Mouse (Mus musculus) heart, adult 2 months (tissue): ENCODE data around the gene Hoxa11. TPM values are rescaled to one million over a fixed set of nuclear protein-coding genes. Genes with fewer than 3 reads are reported as not detected.

ENCODE experiments used
- DNase-seq, 2 experiments: peaks; one replicate each; pipeline ENCODE4 v3.0.0; 2021
- H3K27ac ChIP-seq: fragments of 200-600 bp; 2 replicates; pipeline ENCODE4 v1.8.1; 2022
- H3K27me3 ChIP-seq: fragments of 200-500 bp; 2 replicates; pipeline ENCODE4 v1.6.1; 2012; ENCODE audit warnings: mild to moderate bottlenecking, low read length, inconsistent platforms, mixed read lengths; ENCODE audit not compliant: control insufficient read depth, insufficient read depth
- H3K36me3 ChIP-seq: fragments of 200-500 bp; 2 replicates; pipeline ENCODE4 v1.6.1; 2012; ENCODE audit warnings: low read length, inconsistent platforms; ENCODE audit not compliant: control insufficient read depth, insufficient read depth
- H3K4me1 ChIP-seq: fragments of 200-500 bp; 2 replicates; pipeline ENCODE4 v1.6.1; 2011; ENCODE audit warnings: low read length; ENCODE audit not compliant: control insufficient read depth, insufficient read depth
- H3K4me3 ChIP-seq: fragments of 200-600 bp; 2 replicates; pipeline ENCODE4 v1.8.1; 2022
- H3K79me2 ChIP-seq: fragments of 200-500 bp; replicated peaks from 2 replicates; pipeline ENCODE4 v1.6.1; 2012; ENCODE audit warnings: mild to moderate bottlenecking, inconsistent platforms, low read length, moderate library complexity, mixed read lengths; ENCODE audit not compliant: control insufficient read depth, insufficient read depth
- H3K9ac ChIP-seq: fragments of 200-500 bp; 2 replicates; pipeline ENCODE4 v1.6.1; 2012; ENCODE audit warnings: low read depth, mild to moderate bottlenecking, control low read depth, inconsistent platforms, low read length, mixed read lengths
- CTCF ChIP-seq: fragments of 200-600 bp; IDR thresholded peaks from 2 replicates; pipeline ENCODE4 v1.8.1; 2022; ENCODE audit warnings: antibody characterized with exemption, mild to moderate bottlenecking, moderate library complexity
- EP300 ChIP-seq: fragments of 200-500 bp; IDR thresholded peaks from 2 replicates; pipeline ENCODE4 v1.6.1; 2011; ENCODE audit warnings: low read depth, low read length, control low read depth; ENCODE audit not compliant: insufficient read depth
- POLR2A ChIP-seq: fragments of 200-500 bp; IDR thresholded peaks from 2 replicates; pipeline ENCODE4 v1.6.1; 2011; ENCODE audit warnings: mild to moderate bottlenecking, low read depth, low read length, control low read depth; ENCODE audit not compliant: insufficient read depth
- WGBS: fragments of 180-500 bp; shearing (Covaris S2); methylation state at CpG from one replicate; pipeline ENCODE4 v1.1.7; 2018; 5-methylcytosine and 5-hydroxymethylcytosine counted together
- intact Hi-C: fragments of 180-260 bp; cut with DNase I; formaldehyde crosslinking; loops from one replicate; pipeline ENCODE4 v1.15.1; 2025
- polyA plus RNA-seq: library from polyadenylated mRNA; depleted of rRNA; stranded (reverse); fragments of >200 nt; gene quantifications from 2 replicates; pipeline ENCODE4 v1.2.3, GENCODE M21; 2012
- total RNA-seq, 2 experiments: library from RNA; stranded (reverse); gene quantifications; 2 replicates each; pipeline ENCODE4 v1.2.3; 2021

The Hoxa11 gene
- total and polyA plus RNA-seq, 3 experiments, result not detected

GRCm38 (mm10) chr6:52251177-52251879 is 5.7 kb upstream of the Hoxa11 start:
- H3K79me2 ChIP-seq, result no peaks in the 10 kb centered on the region
- H3K9ac ChIP-seq, result no peak overlapping the region
- intact Hi-C loops, result loop anchor here (5.0 kb wide), 1 partner anchor 34 kb away; no protein-coding TSS in a partner anchor
- H3K4me1 ChIP-seq, result no peaks in the 10 kb centered on the region
- 12% methylated on average over 7 of the region's 7 CpGs for WGBS
- DNase-seq, result peak in 1 of 2 experiments; percentile 13
- peaks cover 38% of the 10 kb centered on the region for H3K27me3 ChIP-seq
- no peak overlapping the region for H3K27ac ChIP-seq
- no peak overlapping the region for H3K4me3 ChIP-seq
- no peak for TF ChIP-seq CTCF
- TF ChIP-seq POLR2A, result no peak
- TF ChIP-seq EP300, result no peak
- no peaks in the 10 kb centered on the region for H3K36me3 ChIP-seq

DNA sequence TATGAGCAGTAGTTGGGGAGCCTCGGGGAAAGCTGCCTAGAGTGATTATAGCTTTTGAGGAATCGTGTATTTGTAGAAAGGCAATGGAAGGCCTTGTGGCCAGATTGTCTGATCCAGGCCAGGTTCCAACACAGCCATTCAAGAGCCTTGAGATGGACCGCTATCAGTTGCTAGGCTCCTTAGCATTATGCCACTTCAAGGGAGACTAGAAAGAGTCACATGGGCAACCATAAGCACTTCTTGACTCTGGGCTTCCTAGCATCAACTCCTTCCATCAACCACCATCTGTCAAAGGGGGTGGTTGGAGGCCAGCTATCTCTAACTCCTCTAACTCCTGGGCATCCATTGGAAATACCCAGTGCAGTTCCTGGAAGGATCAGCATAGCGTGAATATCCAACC is 4.2 kb upstream of the Hoxa11 start:
- no peak for TF ChIP-seq POLR2A
- no peak overlapping the region for H3K9ac ChIP-seq
- H3K27me3 ChIP-seq, result peaks cover 48% of the 10 kb centered on the region
- no peak overlapping the region for H3K27ac ChIP-seq
- H3K79me2 ChIP-seq, result no peaks in the 10 kb centered on the region
- intact Hi-C loops, result loop anchor here (5.0 kb wide), 1 partner anchor 33 kb away; no protein-coding TSS in a partner anchor
- no peaks in the 10 kb centered on the region for H3K4me1 ChIP-seq
- H3K36me3 ChIP-seq, result no peaks in the 10 kb centered on the region
- DNase-seq, result peak in 1 of 2 experiments; percentile 13
- H3K4me3 ChIP-seq, result no peak overlapping the region
- WGBS, result 5% methylated on average over 4 of the region's 4 CpGs

- 4% methylated on average over 16 of the region's 16 CpGs for WGBS
- H3K4me1 ChIP-seq, result no peaks in the 10 kb centered on the region
- peaks cover 49% of the 10 kb centered on the region for H3K27me3 ChIP-seq
- intact Hi-C loops, result no loop called here
- no peak overlapping the region for H3K4me3 ChIP-seq
- no peaks in the 10 kb centered on the region for H3K36me3 ChIP-seq
- DNase-seq, result no peak
- no peaks in the 10 kb centered on the region for H3K79me2 ChIP-seq
- TF ChIP-seq EP300, result no peak
- no peak for TF ChIP-seq POLR2A
- no peak for TF ChIP-seq CTCF
- H3K27ac ChIP-seq, result no peak overlapping the region
- H3K9ac ChIP-seq, result no peak overlapping the region
Measured at GRCm38 (mm10) chr6:52249415-52249738, 3.8 kb upstream of the Hoxa11 start.

DNA sequence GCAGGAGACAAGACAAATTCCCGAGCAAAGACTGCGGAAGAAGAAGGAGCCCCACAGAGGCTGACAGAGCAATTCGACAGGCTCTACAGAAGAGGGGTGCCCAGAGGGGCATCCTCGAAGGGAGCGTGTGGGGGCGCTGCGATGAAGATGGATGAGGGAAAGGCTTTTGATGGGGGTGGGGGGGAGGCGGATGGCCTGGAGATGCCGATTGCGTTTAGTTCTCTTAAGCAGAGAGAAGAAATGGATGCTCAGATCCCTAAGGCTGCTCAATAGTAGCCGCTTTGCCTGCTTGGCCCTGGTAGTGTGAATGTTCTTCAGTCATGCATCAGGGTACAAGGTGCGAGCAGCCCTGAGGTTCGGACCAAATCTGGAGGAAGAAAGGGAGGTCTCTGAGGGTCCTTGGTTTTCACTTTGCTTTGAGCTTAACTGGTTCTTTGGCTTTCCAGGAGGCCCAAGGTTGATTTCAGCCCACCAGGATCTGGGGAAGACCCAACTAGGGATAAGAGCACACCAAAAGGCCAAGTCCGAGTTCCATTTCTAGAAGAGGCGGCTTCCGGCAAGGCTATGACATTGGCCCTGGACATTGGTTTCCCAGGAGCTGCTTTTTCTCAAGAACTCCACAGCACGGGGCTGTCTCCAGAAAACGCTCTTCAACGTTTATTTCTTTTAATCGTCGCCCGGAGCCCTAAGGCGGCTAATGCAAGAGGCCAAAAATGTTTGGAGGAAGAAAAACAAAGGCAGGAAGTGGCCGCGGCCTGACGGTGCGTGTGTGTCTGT is 3.2 kb upstream of the Hoxa11 start:
- peak in 1 of 2 experiments; percentile 27 for DNase-seq
- TF ChIP-seq POLR2A (no peak), CTCF (no peak), EP300 (no peak)
- peaks cover 48% of the 10 kb centered on the region for H3K27me3 ChIP-seq
- no peaks in the 10 kb centered on the region for H3K4me1 ChIP-seq
- intact Hi-C loops, result no loop called here
- H3K36me3 ChIP-seq, result no peaks in the 10 kb centered on the region
- no peak overlapping the region for H3K4me3 ChIP-seq
- no peak overlapping the region for H3K9ac ChIP-seq
- H3K79me2 ChIP-seq, result no peaks in the 10 kb centered on the region
- no peak overlapping the region for H3K27ac ChIP-seq
- 5% methylated on average over 27 of the region's 27 CpGs for WGBS

DNA sequence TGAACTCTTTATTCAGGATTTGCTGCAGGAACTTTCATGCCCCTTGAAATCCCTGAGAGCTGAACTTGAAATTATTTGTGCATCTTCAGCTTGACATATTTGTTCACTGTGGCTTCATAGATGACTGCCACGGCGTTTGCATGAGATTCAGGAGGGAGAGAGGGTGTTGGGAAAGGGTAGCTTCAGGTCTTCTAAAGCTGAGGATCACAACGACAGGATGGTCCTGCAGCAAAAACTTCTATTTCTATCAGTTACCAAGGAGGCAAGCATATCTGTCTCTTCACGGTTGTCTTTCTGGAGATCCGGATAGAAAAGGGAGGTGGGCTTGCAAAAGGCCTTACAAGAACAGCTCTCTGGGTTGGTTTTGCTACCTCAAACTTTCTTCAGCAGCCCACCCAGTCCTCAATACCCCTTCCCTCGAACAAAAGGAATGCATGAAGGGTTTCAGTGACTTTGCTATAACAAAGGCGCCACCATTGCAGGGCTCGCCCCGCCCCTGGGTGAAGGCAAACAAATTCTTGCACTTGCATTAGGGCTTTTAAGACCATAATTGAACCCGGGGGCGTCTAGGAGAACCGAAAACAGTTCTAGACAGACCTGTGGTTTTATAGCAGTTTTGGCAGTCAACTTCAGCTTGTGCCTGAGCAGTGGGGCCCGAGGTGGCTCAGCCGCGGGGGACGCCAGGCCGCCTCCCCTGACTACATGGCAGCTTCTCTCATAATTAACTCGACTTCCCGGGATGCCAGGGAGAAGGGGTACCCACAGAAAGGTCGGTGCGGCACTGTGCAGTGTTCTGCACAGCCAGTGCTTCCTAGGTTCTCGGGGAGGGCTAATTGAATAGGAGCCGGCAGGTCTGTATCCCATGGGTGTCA is 2.4 kb upstream of the Hoxa11 start:
- Histone ChIP-seq H3K4me1 (no peaks in the 10 kb centered on the region), H3K27ac (no peak overlapping the region), H3K27me3 (peaks cover 49% of the 10 kb centered on the region), H3K79me2 (no peaks in the 10 kb centered on the region), H3K36me3 (no peaks in the 10 kb centered on the region), H3K4me3 (no peak overlapping the region), H3K9ac (no peak overlapping the region)
- TF ChIP-seq EP300 (no peak), CTCF (no peak), POLR2A (no peak)
- intact Hi-C loops, result no loop called here
- DNase-seq, result peak in 1 of 2 experiments; percentile 22
- WGBS, result 5% methylated on average over 23 of the region's 23 CpGs

GRCm38 (mm10) chr6:52246916-52247315 is 1.3 kb upstream of the Hoxa11 start:
- Histone ChIP-seq H3K4me3 (no peak overlapping the region), H3K27me3 (peaks cover 44% of the 10 kb centered on the region), H3K9ac (no peak overlapping the region), H3K4me1 (no peaks in the 10 kb centered on the region), H3K27ac (no peak overlapping the region), H3K79me2 (no peaks in the 10 kb centered on the region), H3K36me3 (no peaks in the 10 kb centered on the region)
- DNase-seq, result peak in 1 of 2 experiments; percentile 15
- 9% methylated on average over 3 of the region's 3 CpGs for WGBS
- TF ChIP-seq CTCF (no peak), EP300 (no peak), POLR2A (no peak)
- intact Hi-C loops, result no loop called here
